Mouse (Mus musculus) heart, adult 2 months (tissue): ENCODE measurements at regions not wholly inside any gene's neighbourhood (a gene's known extent, or its start where the extent isn't known, plus 50 kb on each side); places are given as distances from the start of the nearest gene placed in this dataset.

Experiments
- CTCF ChIP-seq: fragments of 200-600 bp; IDR thresholded peaks from 2 replicates; pipeline ENCODE4 v1.8.1; 2022; ENCODE audit warnings: antibody characterized with exemption, mild to moderate bottlenecking, moderate library complexity
- EP300 ChIP-seq: fragments of 200-500 bp; IDR thresholded peaks from 2 replicates; pipeline ENCODE4 v1.6.1; 2011; ENCODE audit warnings: low read depth, low read length, control low read depth; ENCODE audit not compliant: insufficient read depth

- no peak for TF ChIP-seq CTCF
- TF ChIP-seq EP300: no peak
These were observed 181.4 kb downstream of the Dhx15 start for GRCm38 (mm10) chr5:52008942-52009341.
